Mouse (Mus musculus) gastrocnemius, postnatal 14 days (tissue): Measurements from ENCODE around the gene Dohh. TPM values are rescaled to one million over a fixed set of nuclear protein-coding genes. Genes with fewer than 3 reads are reported as not detected.

Experiments used
- DNase-seq: peaks from one replicate; pipeline ENCODE4 v3.0.0; 2021; ENCODE audit warnings: mixed read lengths
- intact Hi-C: fragments of 180-260 bp; cut with DNase I; formaldehyde crosslinking; loops from one replicate; pipeline ENCODE4 v1.15.1; 2025; ENCODE audit warnings: low total_unique reads
- microRNA-seq, 2 experiments: library from miRNA; unstranded; fragments of <30 nt; microRNA quantifications; one replicate each; pipeline ENCODE4 v1.2.0; 2021
- total RNA-seq, 2 experiments: library from RNA; stranded (reverse); gene quantifications; 2 replicates each; pipeline ENCODE4 v1.2.3; 2021

Gene Dohh
- total RNA-seq, 2 experiments from 2014 or later: 38.6 to 39.8 TPM

DNA sequence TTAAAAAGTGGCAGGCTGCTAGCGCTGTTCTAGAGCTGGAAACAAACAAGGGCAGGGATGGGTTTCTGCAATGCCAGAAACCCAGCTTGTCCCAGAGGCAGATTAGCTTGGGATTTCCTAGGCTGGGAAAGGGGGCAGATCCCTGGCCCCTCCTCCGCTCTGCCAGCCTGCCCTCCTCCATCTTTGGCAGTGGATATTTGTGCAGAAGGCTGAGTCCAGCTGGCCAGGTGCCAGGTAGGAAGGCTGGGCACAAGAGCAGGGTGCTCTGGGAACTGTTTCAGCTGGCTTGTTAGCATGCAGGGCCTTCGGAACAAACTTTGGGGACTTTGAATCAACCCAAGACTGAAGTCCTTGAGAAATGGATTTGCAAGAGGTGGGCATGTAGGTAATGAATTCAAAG is 51.2 kb downstream of the Dohh start:
- DNase-seq: peak; percentile 79
- intact Hi-C loops: no loop called here

Small RNA genes lying within 50 kb of the gene (microRNA-seq; reads per million reads assigned to microRNA genes)
- gene Mir1191b (0 to 1.5 reads per million in 2 experiments), gene Mir6913 (0 reads per million in 2 experiments)

Other genes starting within 250 kb of the Dohh start
- 10 to 100 TPM; 28.2 to 30.1 TPM for gene Zbtb7a, start 249.2 kb upstream of the Dohh start, total RNA-seq
- 10 to 100 TPM; 12.3 to 12.8 TPM for gene Pias4, start 216.5 kb upstream of the Dohh start, total RNA-seq
- gene Eef2, start 207.8 kb upstream of the Dohh start, total RNA-seq: 100 to 1,000 TPM; 892 to 898 TPM
- 10 to 100 TPM; 21.2 to 24.8 TPM for gene Dapk3, start 201.4 kb upstream of the Dohh start, total RNA-seq
- gene 4930442H23Rik, start 200.6 kb upstream of the Dohh start, total RNA-seq: not detected
- gene Nmrk2, start 182.4 kb upstream of the Dohh start, total RNA-seq: 1 to 10 TPM; 1.8 to 5.5 TPM
- gene Atcay, start 153.6 kb upstream of the Dohh start, total RNA-seq: under 1 TPM in 1 of 2 experiments, not detected in 1; 0.06 TPM
- gene Zfr2, start 151.3 kb upstream of the Dohh start, total RNA-seq: 1 to 10 TPM; 1.7 to 2.5 TPM
- gene Matk, start 131.5 kb upstream of the Dohh start, total RNA-seq: under 1 TPM; 0.33 to 0.57 TPM
- gene Mrpl54, start 117.5 kb upstream of the Dohh start, total RNA-seq: 10 to 100 TPM; 93.1 to 99.9 TPM
- 10 to 100 TPM; 62.8 to 71.1 TPM for gene Apba3, start 117.5 kb upstream of the Dohh start, total RNA-seq
- not detected for gene Tjp3, start 92.8 kb upstream of the Dohh start, total RNA-seq
- gene Pip5k1c, start 91.5 kb upstream of the Dohh start, total RNA-seq: 10 to 100 TPM; 18.5 to 22.8 TPM
- 1 to 10 TPM; 7.7 to 10.0 TPM for gene Cactin, start 63.3 kb upstream of the Dohh start, total RNA-seq
- 1 to 10 TPM; 1.5 to 2.2 TPM for gene Tbxa2r, start 55.7 kb upstream of the Dohh start, total RNA-seq
- 1 to 10 TPM; 1.8 to 2.0 TPM for gene Gipc3, start 41.2 kb upstream of the Dohh start, total RNA-seq
- gene Hmg20b, start 33.9 kb upstream of the Dohh start, total RNA-seq: 10 to 100 TPM; 24.3 to 25.8 TPM
- 1 to 10 TPM; 3.7 to 4.0 TPM for gene Mfsd12, start 26.9 kb upstream of the Dohh start, total RNA-seq
- under 1 TPM; 0.37 to 0.42 TPM for gene 4930404N11Rik, start 18.6 kb upstream of the Dohh start, total RNA-seq
- 10 to 100 TPM; 11.9 to 15.4 TPM for gene Fzr1, start 5.9 kb upstream of the Dohh start, total RNA-seq
- under 1 TPM; 0.41 to 0.47 TPM for gene Gm48551, start within 50 bp of the Dohh start, total RNA-seq
- under 1 TPM in 1 of 2 experiments, not detected in 1; 0.80 TPM for gene Gm48552, start 4.6 kb downstream of the Dohh start, total RNA-seq
- under 1 TPM; 0.45 to 0.91 TPM for gene Smim24, start 8.6 kb downstream of the Dohh start, total RNA-seq
- gene Nfic, start 71.2 kb downstream of the Dohh start, total RNA-seq: 100 to 1,000 TPM; 262 to 320 TPM
- under 1 TPM; 0.09 to 0.23 TPM for gene Celf5, start 98.3 kb downstream of the Dohh start, total RNA-seq
- 10 to 100 TPM; 39.1 to 47.3 TPM for gene Ncln, start 112.0 kb downstream of the Dohh start, total RNA-seq
- under 1 TPM; 0.64 to 0.86 TPM for gene S1pr4, start 115.7 kb downstream of the Dohh start, total RNA-seq
- 1 to 10 TPM in 1 of 2 experiments, under 1 TPM in 1; 0.60 to 1.2 TPM for gene Gna15, start 139.8 kb downstream of the Dohh start, total RNA-seq
- 10 to 100 TPM; 31.6 to 34.6 TPM for gene Gna11, start 160.8 kb downstream of the Dohh start, total RNA-seq
- 100 to 1,000 TPM; 660 to 698 TPM for gene Aes, start 175.1 kb downstream of the Dohh start, total RNA-seq
- 1 to 10 TPM; 4.3 to 4.4 TPM for gene Tle2, start 190.1 kb downstream of the Dohh start, total RNA-seq
- gene Tle6, start 216.6 kb downstream of the Dohh start, total RNA-seq: 1 to 10 TPM; 2.4 to 4.4 TPM
- 1 to 10 TPM; 1.7 to 2.2 TPM for gene BC025920, start 221.8 kb downstream of the Dohh start, total RNA-seq
- gene Sirt6, start 243.4 kb downstream of the Dohh start, total RNA-seq: 1 to 10 TPM; 5.4 to 5.6 TPM
- 10 to 100 TPM in 1 of 2 experiments, 1 to 10 TPM in 1; 6.8 to 10.9 TPM for gene Ankrd24, start 244.1 kb downstream of the Dohh start, total RNA-seq